ENCODE assay signal across 23 mouse cellular contexts in genomic region chr7:73811439-73811838, GRCm38 (mm10).
"Had no signal": no experiment of that assay in that cellular context is flagged by ENCODE, and none has a peak within 500 bp of the region (broad histone marks: within the 10 kb centered on the region; RNA-seq: fewer than 3 reads in every experiment).

No protein-coding gene starts in this region.

- H3K4me3 ChIP-seq: heart, embryonic 10.5 days; heart, embryonic 12.5 days; hindbrain, embryonic 10.5 days; hindbrain, embryonic 12.5 days; intestine, embryonic 15.5 days; limb, embryonic 13.5 days; limb, embryonic 15.5 days had no signal

- H3K9me3 ChIP-seq: heart, embryonic 10.5 days; heart, embryonic 12.5 days; hindbrain, embryonic 10.5 days; hindbrain, embryonic 12.5 days; intestine, embryonic 15.5 days; limb, embryonic 13.5 days; limb, embryonic 15.5 days had no signal

- DNase-seq: gastrocnemius, postnatal 14 days; gastrocnemius, postnatal 36 days; heart, adult 18-20 months; heart, postnatal 10 days; heart, postnatal 4 days; kidney, adult 18-20 months; kidney, adult 8-10 months; kidney, postnatal 10 days; kidney, postnatal 36 days; layer of hippocampus, adult 9-11 months; layer of hippocampus, postnatal 36 days; left cerebral cortex, postnatal 4 days had no signal

- H3K27ac ChIP-seq: heart, embryonic 10.5 days; hindbrain, embryonic 10.5 days; hindbrain, embryonic 12.5 days; hindbrain, embryonic 14.5 days; intestine, embryonic 15.5 days; limb, embryonic 13.5 days; limb, embryonic 15.5 days had no signal

- ATAC-seq: hindbrain, embryonic 16.5 days; inflammation-experienced regulatory T-cells, adult 6 months; intestine, embryonic 15.5 days; intestine, postnatal 0 days had no signal

- H3K36me3 ChIP-seq: heart, embryonic 10.5 days; heart, embryonic 12.5 days; hindbrain, embryonic 10.5 days; hindbrain, embryonic 12.5 days; intestine, embryonic 15.5 days; limb, embryonic 13.5 days; limb, embryonic 15.5 days had no signal

- H3K9ac ChIP-seq: heart, embryonic 12.5 days; hindbrain, embryonic 12.5 days; hindbrain, embryonic 14.5 days; intestine, embryonic 15.5 days; limb, embryonic 13.5 days; limb, embryonic 15.5 days had no signal

- H3K4me1 ChIP-seq: heart, embryonic 10.5 days; heart, embryonic 12.5 days; hindbrain, embryonic 10.5 days; hindbrain, embryonic 12.5 days; limb, embryonic 15.5 days had no signal

- H3K4me2 ChIP-seq: heart, embryonic 12.5 days; hindbrain, embryonic 12.5 days; hindbrain, embryonic 14.5 days; intestine, embryonic 15.5 days; limb, embryonic 13.5 days; limb, embryonic 15.5 days had no signal

- H3K27me3 ChIP-seq: hindbrain, embryonic 12.5 days; intestine, embryonic 15.5 days; limb, embryonic 13.5 days; limb, embryonic 15.5 days had no signal
